Mouse (Mus musculus) cortical plate, adult 2 months (tissue): Measurements from ENCODE around the gene Samd4b. TPM values are rescaled to one million over a fixed set of nuclear protein-coding genes. Genes with fewer than 3 reads are reported as not detected.

Source experiments
- H3K27ac ChIP-seq: fragments of 200-500 bp; 2 replicates; pipeline ENCODE4 v1.5.1; 2012; ENCODE audit warnings: low read length, control low read depth, inconsistent platforms; ENCODE audit not compliant: insufficient read depth
- H3K4me1 ChIP-seq: fragments of 200-500 bp; 2 replicates; pipeline ENCODE4 v1.6.1; 2011; ENCODE audit warnings: low read length; ENCODE audit not compliant: control insufficient read depth, insufficient read depth
- H3K4me3 ChIP-seq: fragments of 200-500 bp; 2 replicates; pipeline ENCODE4 v1.5.1; 2011; ENCODE audit warnings: mild to moderate bottlenecking, low read length, control low read depth; ENCODE audit not compliant: insufficient read depth
- CTCF ChIP-seq: fragments of 200-500 bp; IDR thresholded peaks from 2 replicates; pipeline ENCODE4 v1.5.1; 2011; ENCODE audit warnings: mild to moderate bottlenecking, control low read depth, low read length; ENCODE audit not compliant: insufficient read depth; ENCODE audit errors: extremely low read depth
- POLR2A ChIP-seq: fragments of 200-500 bp; IDR thresholded peaks from 2 replicates; pipeline ENCODE4 v1.6.1; 2011; ENCODE audit warnings: mild to moderate bottlenecking, low read length, control low read depth; ENCODE audit not compliant: insufficient read depth; ENCODE audit errors: extremely low read depth
- polyA plus RNA-seq: library from polyadenylated mRNA; depleted of rRNA; stranded (reverse); fragments of >200 nt; gene quantifications from 2 replicates; pipeline ENCODE4 v1.2.3, GENCODE M21; 2012

Samd4b gene
- polyA plus RNA-seq, 1 experiment = 63.8 TPM

DNA sequence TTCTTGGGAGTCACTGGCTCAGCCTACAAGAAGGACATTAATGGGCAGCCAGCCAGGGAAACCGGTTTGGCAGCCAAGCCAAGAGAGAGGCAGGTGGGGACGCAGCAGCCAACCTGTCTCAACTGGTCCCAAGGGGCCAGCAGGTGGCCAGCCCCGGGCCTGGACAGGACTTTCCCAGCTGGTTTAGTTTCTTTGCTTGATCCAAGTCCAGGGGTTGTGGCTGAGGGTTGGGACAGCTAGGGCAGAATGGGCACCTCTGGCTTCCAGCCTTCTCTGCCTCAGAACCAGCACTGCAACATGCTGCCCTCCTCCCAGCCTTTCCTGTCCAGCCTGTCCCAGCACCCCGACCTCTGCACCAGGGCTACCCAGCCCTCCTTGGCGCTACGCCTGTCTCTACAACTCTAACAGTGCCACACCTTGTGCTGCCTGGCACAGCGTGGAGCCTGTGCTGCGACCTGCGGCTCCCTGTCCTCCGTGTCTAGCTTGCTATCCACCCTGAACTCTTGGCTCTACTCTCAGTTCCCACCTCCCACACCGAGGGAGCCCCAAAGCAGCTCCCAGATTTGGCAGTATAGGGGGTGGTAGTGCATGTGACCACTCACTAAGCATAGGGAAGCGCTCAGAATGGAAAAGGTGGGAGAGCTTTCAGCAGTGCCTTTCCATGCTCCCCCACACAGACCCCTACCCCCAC, 27.5 kb downstream of the Samd4b start:
- no peak overlapping the region for H3K4me3 ChIP-seq
- H3K27ac ChIP-seq = no peak overlapping the region
- peaks cover 2% of the 10 kb centered on the region; the same call in 1 of the 2 replicates for H3K4me1 ChIP-seq
- TF ChIP-seq CTCF (no peak), POLR2A (no peak)

GRCm38 (mm10) chr7:28568253-28568652, 29.7 kb downstream of the Samd4b start:
- Histone ChIP-seq H3K27ac (no peak overlapping the region), H3K4me1 (peaks cover 2% of the 10 kb centered on the region; the same call in 1 of the 2 replicates), H3K4me3 (no peak overlapping the region)
- TF ChIP-seq POLR2A = no peak
- peak; percentile 70 for TF ChIP-seq CTCF

DNA sequence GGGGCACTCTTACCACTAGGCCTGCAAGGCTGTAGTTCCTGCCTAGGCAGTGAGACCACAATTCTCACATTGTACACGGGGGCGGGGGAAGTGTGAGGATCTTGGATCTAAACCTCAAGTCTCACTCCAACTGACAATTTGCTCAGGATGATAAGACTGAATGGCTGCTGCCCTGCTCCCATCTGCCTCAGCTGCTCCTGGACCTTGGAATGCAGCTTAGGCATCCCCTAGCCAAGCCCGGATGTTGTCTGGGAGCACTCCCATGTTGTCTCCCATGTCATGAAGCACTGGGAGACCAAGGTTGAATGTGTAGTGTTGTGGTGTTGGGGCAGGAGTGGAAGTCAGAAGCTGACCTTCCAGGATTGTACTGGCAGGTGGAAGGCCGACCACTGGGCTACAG, 30.4 kb downstream of the Samd4b start:
- TF ChIP-seq POLR2A (no peak), CTCF (no peak)
- no peak overlapping the region for H3K27ac ChIP-seq
- H3K4me3 ChIP-seq = no peak overlapping the region
- H3K4me1 ChIP-seq = peaks cover 2% of the 10 kb centered on the region; the same call in 1 of the 2 replicates

GRCm38 (mm10) chr7:28565407-28565806, 32.5 kb downstream of the Samd4b start:
- no peak overlapping the region for H3K4me3 ChIP-seq
- H3K27ac ChIP-seq = no peak overlapping the region
- no peak for TF ChIP-seq CTCF
- TF ChIP-seq POLR2A = no peak
- H3K4me1 ChIP-seq = no peaks in the 10 kb centered on the region

DNA sequence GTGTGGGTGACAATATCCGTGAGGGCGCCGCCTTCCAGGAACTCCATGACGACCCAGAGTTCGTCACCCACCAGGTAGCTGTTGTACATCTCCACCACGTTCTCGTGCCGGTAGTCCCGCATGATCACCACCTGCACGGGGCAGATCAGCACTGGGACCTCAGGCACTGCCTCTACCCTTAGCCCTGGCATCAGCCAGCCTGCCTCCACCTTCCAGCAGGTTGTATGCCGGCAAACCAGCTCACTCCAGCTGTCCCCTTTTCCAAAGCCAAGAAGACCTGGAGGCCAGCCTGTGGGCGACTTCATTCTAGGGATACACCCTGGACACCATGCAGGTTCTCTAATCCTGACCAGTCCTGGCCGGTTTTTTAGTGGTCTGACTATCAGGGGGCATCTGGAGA, 35.0 kb downstream of the Samd4b start:
- TF ChIP-seq CTCF (no peak), POLR2A (no peak)
- H3K4me1 ChIP-seq = no peaks in the 10 kb centered on the region
- no peak overlapping the region for H3K27ac ChIP-seq
- no peak overlapping the region for H3K4me3 ChIP-seq

GRCm38 (mm10) chr7:28562371-28562770, 35.6 kb downstream of the Samd4b start:
- no peaks in the 10 kb centered on the region for H3K4me1 ChIP-seq
- no peak overlapping the region for H3K27ac ChIP-seq
- no peak for TF ChIP-seq CTCF
- no peak for TF ChIP-seq POLR2A
- H3K4me3 ChIP-seq = no peak overlapping the region

DNA sequence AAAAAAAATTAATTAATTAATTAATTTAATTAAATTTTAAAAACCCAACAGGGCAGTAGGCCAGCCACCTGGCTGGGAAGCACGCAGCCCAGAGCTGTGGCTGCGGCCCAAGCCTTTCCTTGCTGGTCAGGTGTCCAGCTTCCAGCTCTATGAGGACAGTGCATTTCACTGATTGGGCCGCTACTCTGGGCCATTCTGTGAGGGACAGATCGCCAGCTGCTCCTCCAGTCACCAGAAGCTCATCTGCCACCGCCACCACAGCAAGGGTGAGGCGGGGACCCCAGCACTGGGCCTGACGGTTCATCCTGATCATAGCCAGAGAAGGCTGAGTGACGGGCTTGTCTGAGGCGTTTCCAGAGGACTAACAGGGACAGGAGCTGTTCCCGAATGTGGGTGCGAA, 36.0 kb downstream of the Samd4b start:
- TF ChIP-seq POLR2A = no peak
- no peak for TF ChIP-seq CTCF
- H3K4me3 ChIP-seq = no peak overlapping the region
- no peaks in the 10 kb centered on the region for H3K4me1 ChIP-seq
- no peak overlapping the region for H3K27ac ChIP-seq

- Histone ChIP-seq H3K27ac (no peak overlapping the region), H3K4me3 (no peak overlapping the region), H3K4me1 (no peaks in the 10 kb centered on the region)
- TF ChIP-seq POLR2A (0 out of 2 replicates have a peak, but pooled peaks have one; percentile 17), CTCF (no peak)
Measured at GRCm38 (mm10) chr7:28560856-28561255, 37.1 kb downstream of the Samd4b start.

- no peak for TF ChIP-seq CTCF
- no peak for TF ChIP-seq POLR2A
- no peaks in the 10 kb centered on the region for H3K4me1 ChIP-seq
- no peak overlapping the region for H3K4me3 ChIP-seq
- no peak overlapping the region for H3K27ac ChIP-seq
Measured at GRCm38 (mm10) chr7:28558486-28558885, 39.5 kb downstream of the Samd4b start.

GRCm38 (mm10) chr7:28557708-28558107, 40.2 kb downstream of the Samd4b start:
- TF ChIP-seq CTCF (no peak), POLR2A (no peak)
- no peaks in the 10 kb centered on the region for H3K4me1 ChIP-seq
- H3K27ac ChIP-seq = no peak overlapping the region
- no peak overlapping the region for H3K4me3 ChIP-seq
